Mouse (Mus musculus) ES-E14 (cell line): Measurements from ENCODE around the gene Paqr3. TPM values are rescaled to one million over a fixed set of nuclear protein-coding genes. Genes with fewer than 3 reads are reported as not detected.

Experiments
- DNase-seq: peaks from one replicate; pipeline ENCODE4 v3.0.0-alpha.2; 2013; ENCODE audit warnings: low read depth, low spot score
- H3K27ac ChIP-seq: 2 replicates; pipeline ENCODE4 v1.5.1; 2012; ENCODE audit warnings: low read depth, mild to moderate bottlenecking, low read length, moderate library complexity, mixed read lengths; ENCODE audit not compliant: poor library complexity, insufficient read depth, severe bottlenecking
- H3K36me3 ChIP-seq: 2 replicates; pipeline ENCODE4 v1.6.1; 2012; ENCODE audit warnings: mild to moderate bottlenecking, low read length, moderate library complexity, mixed read lengths; ENCODE audit not compliant: control insufficient read depth, poor library complexity, insufficient read depth, severe bottlenecking
- H3K4me1 ChIP-seq, 2 experiments: fragments of 150-350 bp in 1 of 2; sonication (generic) in 1 of 2; 2 replicates each; pipeline ENCODE4 v1.6.1; 2012; ENCODE audit warnings: low read length in 2 of 2, mild to moderate bottlenecking in 1 of 2, mixed read lengths in 1 of 2; ENCODE audit not compliant: control insufficient read depth in 2 of 2, insufficient read depth in 2 of 2, poor library complexity in 1 of 2
- H3K4me3 ChIP-seq, 2 experiments: fragments of 150-350 bp in 1 of 2; sonication (generic) in 1 of 2; 2 replicates each; pipeline ENCODE4 v1.5.1; 2012; ENCODE audit warnings: low read length in 2 of 2, low read depth in 1 of 2, mild to moderate bottlenecking in 1 of 2, mixed read lengths in 1 of 2; ENCODE audit not compliant: insufficient read depth in 1 of 2, poor library complexity in 1 of 2, severe bottlenecking in 1 of 2
- H3K9ac ChIP-seq: 2 replicates; pipeline ENCODE4 v1.6.1; 2012; ENCODE audit warnings: low read depth, mild to moderate bottlenecking, low read length, mixed read lengths; ENCODE audit not compliant: poor library complexity, insufficient read depth, severe bottlenecking
- H3K9me3 ChIP-seq: fragments of 150-350 bp; sonication (generic); 2 replicates; pipeline ENCODE4 v1.6.1; 2012; ENCODE audit warnings: low read depth, mild to moderate bottlenecking, low read length; ENCODE audit not compliant: control insufficient read depth, insufficient read depth
- CHD2 ChIP-seq: IDR thresholded peaks from 2 replicates; pipeline ENCODE4 v1.6.1; 2014; ENCODE audit warnings: mild to moderate bottlenecking, low read depth, low read length, inconsistent platforms
- HCFC1 ChIP-seq: IDR thresholded peaks from 2 replicates; pipeline ENCODE4 v1.6.1; 2012; ENCODE audit warnings: low read length, inconsistent platforms, borderline replicate concordance; ENCODE audit not compliant: insufficient read depth
- MAFK ChIP-seq: IDR thresholded peaks from 2 replicates; pipeline ENCODE4 v1.6.1; 2014; ENCODE audit warnings: mild to moderate bottlenecking, low read depth, low read length, inconsistent platforms; ENCODE audit not compliant: insufficient read depth
- ZC3H11A ChIP-seq: IDR thresholded peaks from 2 replicates; pipeline ENCODE4 v1.6.1; 2012; ENCODE audit warnings: low read depth, mild to moderate bottlenecking, inconsistent platforms, low read length, borderline replicate concordance
- ZNF384 ChIP-seq: IDR thresholded peaks from 2 replicates; pipeline ENCODE4 v1.6.1; 2012; ENCODE audit warnings: low read depth, low read length, inconsistent platforms
- in situ Hi-C, 2 experiments: fragments of 600-800 bp; cut with MboI; formaldehyde crosslinking; loops; one replicate each; pipeline ENCODE4 v1.15.1; 2025; ENCODE audit warnings: low sequenced_read_pairs in 2 of 2, inconsistent platforms in 1 of 2; ENCODE audit not compliant: unreplicated experiment in 2 of 2
- total RNA-seq: library from RNA; depleted of rRNA; stranded (reverse); fragments of 300-350 nt; gene quantifications from 2 replicates; pipeline ENCODE4 v1.2.3, GENCODE M21; 2012; rRNA removed

The Paqr3 gene
- total RNA-seq, 1 experiment = 10.0 TPM

DNA sequence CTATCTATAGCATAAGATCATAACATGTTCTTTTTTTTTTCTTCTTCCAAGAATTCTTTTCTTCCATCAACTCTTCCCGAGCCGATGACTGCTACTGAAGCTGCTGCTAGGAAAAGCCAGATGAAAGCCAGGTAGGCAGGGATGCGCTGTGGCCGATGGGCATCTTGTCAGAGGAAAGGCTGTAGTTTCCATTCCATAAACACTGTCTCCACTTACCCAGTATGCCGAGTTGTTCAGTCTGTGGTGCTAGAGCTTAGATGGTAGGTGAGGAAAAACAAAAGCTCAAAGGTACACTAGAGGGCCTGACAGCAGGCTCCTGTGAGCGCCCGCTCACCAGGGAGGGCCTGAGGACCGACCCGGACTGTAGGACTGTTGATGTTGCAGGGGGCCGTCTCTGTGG is 56.6 kb downstream of the Paqr3 start:
- no peak overlapping the region for H3K4me3 ChIP-seq
- H3K4me1 ChIP-seq = no peaks in the 10 kb centered on the region
- TF ChIP-seq CHD2 (no peak), HCFC1 (no peak), ZNF384 (no peak), ZC3H11A (no peak), MAFK (no peak)
- DNase-seq = no peak
- H3K27ac ChIP-seq = no peak overlapping the region
- H3K9ac ChIP-seq = no peak overlapping the region
- H3K9me3 ChIP-seq = no peaks in the 10 kb centered on the region
- in situ Hi-C loops = loop anchor here (10.0 to 25.0 kb wide), 2 partner anchors 170 to 192 kb away; no protein-coding TSS in a partner anchor
- H3K36me3 ChIP-seq = peaks cover 2% of the 10 kb centered on the region; the same call in 1 of the 2 replicates

DNA sequence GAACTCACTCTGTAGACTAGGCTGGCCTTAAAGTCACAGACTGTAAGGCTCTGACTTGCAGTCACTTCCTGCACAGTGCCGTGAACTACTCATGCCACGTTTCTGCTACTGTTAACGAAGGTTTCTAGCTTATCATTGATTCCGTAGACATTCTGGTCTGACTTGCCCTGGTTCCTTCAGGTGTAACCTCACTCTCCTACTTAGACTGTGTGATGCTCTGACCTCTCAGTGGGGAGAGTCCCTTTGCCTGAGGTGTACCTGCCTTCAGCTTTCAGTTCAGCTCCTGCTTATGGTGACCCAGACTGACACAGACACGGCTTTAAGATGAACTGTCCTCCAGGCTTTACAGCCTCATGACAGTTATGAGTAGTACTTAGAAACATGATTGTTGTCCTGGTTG is 57.2 kb downstream of the Paqr3 start:
- in situ Hi-C loops = loop anchor here (10.0 to 25.0 kb wide), 2 partner anchors 169 to 192 kb away; no protein-coding TSS in a partner anchor
- no peak for TF ChIP-seq MAFK
- no peak for TF ChIP-seq CHD2
- TF ChIP-seq ZNF384 = no peak
- no peak for DNase-seq
- Histone ChIP-seq H3K27ac (no peak overlapping the region), H3K4me1 (no peaks in the 10 kb centered on the region), H3K4me3 (no peak overlapping the region), H3K9ac (no peak overlapping the region), H3K36me3 (peaks cover 2% of the 10 kb centered on the region; the same call in 1 of the 2 replicates), H3K9me3 (no peaks in the 10 kb centered on the region)

DNA sequence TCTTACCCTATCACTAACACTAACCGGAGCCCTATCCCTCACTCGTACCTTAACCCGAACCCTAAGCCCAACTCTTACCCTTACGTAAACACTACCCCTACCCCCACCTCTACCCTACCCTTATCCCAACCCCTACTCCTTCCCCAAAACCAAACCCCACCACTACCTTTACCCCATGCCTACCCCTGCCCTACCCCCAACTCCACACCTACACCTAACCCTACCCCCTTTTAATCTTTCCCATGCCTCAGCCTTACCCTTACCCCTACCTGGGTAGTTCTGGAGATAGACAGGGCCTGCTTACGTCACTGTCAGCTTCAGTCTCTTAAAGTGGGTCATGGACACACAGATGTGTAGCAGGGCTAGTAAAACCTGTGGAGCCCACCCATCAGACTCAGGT is 62.5 kb downstream of the Paqr3 start:
- no peak for DNase-seq
- no peaks in the 10 kb centered on the region for H3K9me3 ChIP-seq
- H3K36me3 ChIP-seq = peaks cover 3% of the 10 kb centered on the region; the same call in 1 of the 2 replicates
- H3K9ac ChIP-seq = no peak overlapping the region
- H3K4me3 ChIP-seq = no peak overlapping the region
- TF ChIP-seq MAFK = no peak
- TF ChIP-seq ZNF384 = no peak
- TF ChIP-seq ZC3H11A = no peak
- no peak for TF ChIP-seq CHD2
- TF ChIP-seq HCFC1 = no peak
- H3K27ac ChIP-seq = no peak overlapping the region
- H3K4me1 ChIP-seq = no peaks in the 10 kb centered on the region
- in situ Hi-C loops = no loop called here

DNA sequence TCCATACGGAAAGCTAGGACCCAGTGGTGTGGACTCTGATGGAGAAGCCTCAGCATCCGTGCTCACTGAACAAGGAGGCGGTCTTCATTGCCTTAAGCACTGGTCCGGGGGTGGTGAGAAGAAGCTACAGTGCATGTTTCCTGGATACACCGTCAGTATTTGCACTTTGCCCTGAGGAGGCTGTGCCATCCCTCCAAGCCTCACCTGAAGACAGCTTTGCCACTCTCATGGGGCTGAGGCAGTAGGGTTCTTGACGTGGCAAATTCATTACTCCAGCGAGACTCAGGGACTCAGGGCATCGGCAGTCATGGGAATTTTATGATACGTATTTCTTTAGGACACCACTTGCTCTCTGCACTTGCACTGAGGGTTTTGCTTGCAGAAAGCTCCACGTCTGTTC is 64.7 kb downstream of the Paqr3 start:
- Histone ChIP-seq H3K27ac (no peak overlapping the region), H3K9me3 (no peaks in the 10 kb centered on the region), H3K4me1 (no peaks in the 10 kb centered on the region), H3K4me3 (no peak overlapping the region), H3K36me3 (peaks cover 3% of the 10 kb centered on the region; the same call in 1 of the 2 replicates), H3K9ac (no peak overlapping the region)
- TF ChIP-seq ZNF384 (no peak), CHD2 (no peak), HCFC1 (no peak), MAFK (no peak), ZC3H11A (no peak)
- in situ Hi-C loops = no loop called here
- no peak for DNase-seq

DNA sequence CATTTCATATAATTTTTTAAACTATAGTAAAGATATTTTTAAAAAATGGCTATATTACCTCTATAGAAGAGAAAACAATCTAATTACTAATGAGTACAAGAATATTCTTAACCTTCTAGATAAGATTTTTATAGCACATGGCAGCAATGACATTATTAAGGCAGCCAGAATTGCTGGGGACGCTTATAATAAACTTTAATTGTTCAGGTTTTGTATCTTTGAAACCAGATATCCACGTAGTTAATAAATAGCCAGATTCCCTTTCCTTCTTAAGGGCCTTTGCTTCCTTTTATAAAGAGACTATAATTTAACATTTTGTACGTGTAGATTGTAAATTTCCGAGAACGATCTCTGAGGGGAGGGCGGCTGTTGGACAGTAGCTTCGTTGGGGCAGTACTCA is 66.1 kb downstream of the Paqr3 start:
- no peak overlapping the region for H3K4me3 ChIP-seq
- in situ Hi-C loops = no loop called here
- no peak overlapping the region for H3K27ac ChIP-seq
- no peaks in the 10 kb centered on the region for H3K4me1 ChIP-seq
- TF ChIP-seq ZC3H11A (no peak), MAFK (no peak), ZNF384 (no peak), HCFC1 (no peak), CHD2 (no peak)
- no peak overlapping the region for H3K9ac ChIP-seq
- no peak for DNase-seq
- H3K9me3 ChIP-seq = no peaks in the 10 kb centered on the region
- peaks cover 3% of the 10 kb centered on the region; the same call in 1 of the 2 replicates for H3K36me3 ChIP-seq

Other genes with a start within 250 kb of the Paqr3 start
- 4.7 and 7.1 TPM in 2 replicates for gene Bmp2k, start 113.9 kb downstream of the Paqr3 start, total RNA-seq